Mouse (Mus musculus): Measurements from ENCODE around the gene Trub2. TPM values are rescaled to one million over a fixed set of nuclear protein-coding genes. Genes with fewer than 3 reads are reported as not detected.
A peak's percentile ranks its signal among the peaks of the same experiment; 100 is the strongest.
"Not testable (repeated sequence)": the region's sequence is repeated elsewhere in the genome, so short reads cannot be mapped to it uniquely, and the experiment has no call there.

The Trub2 gene
- polyA plus RNA-seq, 1 experiment from 2014 or later, result 21.0 TPM

- Histone ChIP-seq H3K36me3 (peaks cover 33% of the 10 kb centered on the region; the same call in 1 of the 2 replicates), H3K4me1 (replicated peaks) (peaks cover 16% of the 10 kb centered on the region), H3K4me3 (no peak overlapping the region), H3K9ac (no peak overlapping the region), H3K9me3 (replicated peaks) (no peaks in the 10 kb centered on the region), H3K4me2 (no peak overlapping the region), H3K27ac (no peak overlapping the region), H3K27me3 (no peaks in the 10 kb centered on the region)
- no peak for ATAC-seq (replicated peaks; ENCODE audit: insufficient number of reproducible peaks, insufficient read depth, low FRiP score, low read depth)
- WGBS, result 79% methylated on average over 11 of the region's 11 CpGs
These were observed 27.5 kb upstream of the Trub2 start for GRCm38 (mm10) chr2:29815678-29816371.

- peak overlapping the region; percentile 84 for H3K9ac ChIP-seq
- H3K4me2 ChIP-seq, result peak overlapping the region; percentile 86
- no peaks in the 10 kb centered on the region for H3K9me3 ChIP-seq (replicated peaks)
- H3K4me1 ChIP-seq (replicated peaks), result peaks cover 14% of the 10 kb centered on the region
- ATAC-seq (replicated peaks; ENCODE audit: insufficient number of reproducible peaks, insufficient read depth, low FRiP score, low read depth), result no peak
- peak overlapping the region; percentile 82 for H3K27ac ChIP-seq
- WGBS, result 14% methylated on average over 6 of the region's 6 CpGs
- peak overlapping the region; percentile 79 for H3K4me3 ChIP-seq
- H3K36me3 ChIP-seq, result peaks cover 33% of the 10 kb centered on the region
- H3K27me3 ChIP-seq, result 0 out of 2 replicates have a peak, but pooled peaks cover 3% of the 10 kb centered on the region
These were observed 15.1 kb upstream of the Trub2 start for GRCm38 (mm10) chr2:29803400-29803831.

GRCm38 (mm10) chr2:29802827-29803201 lies 14.5 kb upstream of the Trub2 start:
- Histone ChIP-seq H3K9ac (peak overlapping the region; percentile 84), H3K27ac (peak overlapping the region; percentile 82), H3K4me2 (peak overlapping the region; percentile 86), H3K4me1 (replicated peaks) (peaks cover 14% of the 10 kb centered on the region), H3K9me3 (replicated peaks) (no peaks in the 10 kb centered on the region), H3K36me3 (peaks cover 27% of the 10 kb centered on the region), H3K27me3 (0 out of 2 replicates have a peak, but pooled peaks cover 3% of the 10 kb centered on the region), H3K4me3 (peak overlapping the region; percentile 79)
- under 1% methylated on average over 35 of the region's 39 CpGs for WGBS
- peak; percentile 50 for ATAC-seq (replicated peaks; ENCODE audit: insufficient number of reproducible peaks, insufficient read depth, low FRiP score, low read depth)

- peak within 1 kb of the TSS; percentile 82 for H3K27ac ChIP-seq
- H3K9ac ChIP-seq, result peak within 1 kb of the TSS; percentile 84
- ATAC-seq (replicated peaks; ENCODE audit: insufficient number of reproducible peaks, insufficient read depth, low FRiP score, low read depth), result peak; percentile 97
- H3K4me1 ChIP-seq (replicated peaks), result peaks cover 14% of the 10 kb centered on the region
- H3K9me3 ChIP-seq (replicated peaks), result no peaks in the 10 kb centered on the region
- peaks cover 24% of the 10 kb centered on the region for H3K36me3 ChIP-seq
- H3K4me2 ChIP-seq, result peak within 1 kb of the TSS; percentile 86
- 4% methylated on average over 28 of the region's 28 CpGs for WGBS
- H3K27me3 ChIP-seq, result 0 out of 2 replicates have a peak, but pooled peaks cover 3% of the 10 kb centered on the region
- peak within 1 kb of the TSS; percentile 79 for H3K4me3 ChIP-seq
These were observed 13.9 kb upstream of the Trub2 start, which contains the start of gene Slc27a4 for GRCm38 (mm10) chr2:29802075-29802826. Gene Slc27a4, plus strand, starts transcription at chr2:29802634.

- H3K4me2 ChIP-seq, result no peak overlapping the region
- no peak overlapping the region for H3K9ac ChIP-seq
- 92% methylated on average over 2 of the region's 2 CpGs for WGBS
- no peak overlapping the region for H3K4me3 ChIP-seq
- H3K36me3 ChIP-seq, result peaks cover 30% of the 10 kb centered on the region; the same call in 1 of the 2 replicates
- ATAC-seq (replicated peaks; ENCODE audit: insufficient number of reproducible peaks, insufficient read depth, low FRiP score, low read depth), result no peak
- H3K27ac ChIP-seq, result no peak overlapping the region
- no peaks in the 10 kb centered on the region for H3K27me3 ChIP-seq
- H3K9me3 ChIP-seq (replicated peaks), result no peaks in the 10 kb centered on the region
- peaks cover 9% of the 10 kb centered on the region; the same call in 1 of the 2 replicates for H3K4me1 ChIP-seq (replicated peaks)
These were observed 4.6 kb upstream of the Trub2 start for GRCm38 (mm10) chr2:29792772-29793487.

GRCm38 (mm10) chr2:29787104-29787917 lies 991 bp downstream of the Trub2 start, which contains the start of gene Coq4:
Gene Coq4, plus strand, starts transcription at chr2:29787493.
- Histone ChIP-seq H3K27ac (peak within 1 kb of the TSS; percentile 69), H3K4me1 (replicated peaks) (peaks cover 19% of the 10 kb centered on the region), H3K27me3 (no peaks in the 10 kb centered on the region), H3K4me3 (peak within 1 kb of the TSS; percentile 78), H3K4me2 (peak within 1 kb of the TSS; percentile 75), H3K9me3 (replicated peaks) (no peaks in the 10 kb centered on the region), H3K9ac (peak within 1 kb of the TSS; percentile 68), H3K36me3 (peaks cover 47% of the 10 kb centered on the region)
- under 1% methylated on average over 31 of the region's 31 CpGs for WGBS
- peak; percentile 88 for ATAC-seq (replicated peaks; ENCODE audit: insufficient number of reproducible peaks, insufficient read depth, low FRiP score, low read depth)

- ATAC-seq (replicated peaks; ENCODE audit: insufficient number of reproducible peaks, insufficient read depth, low FRiP score, low read depth), result no peak
- peaks cover 19% of the 10 kb centered on the region for H3K4me1 ChIP-seq (replicated peaks)
- no peak overlapping the region for H3K27ac ChIP-seq
- 62% methylated on average over 4 of the region's 4 CpGs for WGBS
- H3K27me3 ChIP-seq, result no peaks in the 10 kb centered on the region
- peaks cover 58% of the 10 kb centered on the region for H3K36me3 ChIP-seq
- no peaks in the 10 kb centered on the region for H3K9me3 ChIP-seq (replicated peaks)
- no peak overlapping the region for H3K4me2 ChIP-seq
- H3K9ac ChIP-seq, result no peak overlapping the region
- H3K4me3 ChIP-seq, result no peak overlapping the region
These were observed 4.0 kb downstream of the Trub2 start for GRCm38 (mm10) chr2:29784290-29784689.

- H3K9me3 ChIP-seq (replicated peaks); H3K4me2 ChIP-seq; H3K9ac ChIP-seq; H3K4me1 ChIP-seq (replicated peaks); H3K27ac ChIP-seq; H3K27me3 ChIP-seq; H3K4me3 ChIP-seq; ATAC-seq (replicated peaks; ENCODE audit: insufficient number of reproducible peaks, insufficient read depth, low FRiP score, low read depth): not testable (repeated sequence)
- peaks cover 84% of the 10 kb centered on the region for H3K36me3 ChIP-seq
- WGBS, result 90% methylated on average over 2 of the region's 2 CpGs
These were observed 7.0 kb downstream of the Trub2 start for GRCm38 (mm10) chr2:29781256-29781655.

GRCm38 (mm10) chr2:29773323-29773722 lies 15.0 kb downstream of the Trub2 start:
- Histone ChIP-seq H3K27me3 (no peaks in the 10 kb centered on the region), H3K36me3 (peaks cover 17% of the 10 kb centered on the region), H3K27ac (no peak overlapping the region), H3K4me3 (no peak overlapping the region), H3K4me1 (replicated peaks) (peaks cover 6% of the 10 kb centered on the region), H3K9me3 (replicated peaks) (no peaks in the 10 kb centered on the region), H3K4me2 (no peak overlapping the region), H3K9ac (no peak overlapping the region)
- ATAC-seq (replicated peaks; ENCODE audit: insufficient number of reproducible peaks, insufficient read depth, low FRiP score, low read depth), result no peak
- 51% methylated on average over 4 of the region's 4 CpGs for WGBS

GRCm38 (mm10) chr2:29771611-29772461 lies 16.5 kb downstream of the Trub2 start:
- Histone ChIP-seq H3K4me2 (no peak overlapping the region), H3K36me3 (peaks cover 4% of the 10 kb centered on the region), H3K27ac (no peak overlapping the region), H3K9ac (no peak overlapping the region), H3K9me3 (replicated peaks) (no peaks in the 10 kb centered on the region), H3K4me3 (no peak overlapping the region), H3K27me3 (no peaks in the 10 kb centered on the region), H3K4me1 (replicated peaks) (peaks cover 6% of the 10 kb centered on the region)
- WGBS, result 62% methylated on average over 8 of the region's 8 CpGs
- ATAC-seq (replicated peaks; ENCODE audit: insufficient number of reproducible peaks, insufficient read depth, low FRiP score, low read depth), result no peak

Data from heart, embryonic 15.5 days (tissue).